Mouse (Mus musculus): Measurements from ENCODE around the gene Ngp.

The Ngp gene

GRCm38 (mm10) chr9:110436041-110436440 lies 16.5 kb downstream of the Ngp start:
- DNase-seq: no peak

GRCm38 (mm10) chr9:110440049-110440448 lies 20.5 kb downstream of the Ngp start:
- DNase-seq: no peak

GRCm38 (mm10) chr9:110440559-110440958 lies 21.0 kb downstream of the Ngp start:
- no peak for DNase-seq

- no peak for DNase-seq
These were observed 28.8 kb downstream of the Ngp start for GRCm38 (mm10) chr9:110448356-110448755.

- peak; percentile 69 to 77 for DNase-seq
These were observed 29.5 kb downstream of the Ngp start for GRCm38 (mm10) chr9:110448857-110449617.

- no peak for DNase-seq
These were observed 33.0 kb downstream of the Ngp start for GRCm38 (mm10) chr9:110452523-110452922.

- DNase-seq: no peak
These were observed 38.4 kb downstream of the Ngp start for GRCm38 (mm10) chr9:110457926-110458325.

- no peak for DNase-seq
These were observed 39.7 kb downstream of the Ngp start for GRCm38 (mm10) chr9:110459145-110459727.

- DNase-seq: no peak
These were observed 41.6 kb downstream of the Ngp start for GRCm38 (mm10) chr9:110460884-110461815.

- DNase-seq: no peak
These were observed 42.8 kb downstream of the Ngp start for GRCm38 (mm10) chr9:110462321-110462720.

GRCm38 (mm10) chr9:110463983-110464591 lies 44.5 kb downstream of the Ngp start:
- DNase-seq: no peak

GRCm38 (mm10) chr9:110465336-110465735 lies 45.8 kb downstream of the Ngp start:
- DNase-seq: no peak

- no peak for DNase-seq
These were observed 46.6 kb downstream of the Ngp start for GRCm38 (mm10) chr9:110466179-110466578.
